Mouse (Mus musculus): Measurements from ENCODE around the gene Fgfr2.
"Not testable (repeated sequence)": the region's sequence is repeated elsewhere in the genome, so short reads cannot be mapped to it uniquely, and the experiment has no call there.

Gene Fgfr2

DNA sequence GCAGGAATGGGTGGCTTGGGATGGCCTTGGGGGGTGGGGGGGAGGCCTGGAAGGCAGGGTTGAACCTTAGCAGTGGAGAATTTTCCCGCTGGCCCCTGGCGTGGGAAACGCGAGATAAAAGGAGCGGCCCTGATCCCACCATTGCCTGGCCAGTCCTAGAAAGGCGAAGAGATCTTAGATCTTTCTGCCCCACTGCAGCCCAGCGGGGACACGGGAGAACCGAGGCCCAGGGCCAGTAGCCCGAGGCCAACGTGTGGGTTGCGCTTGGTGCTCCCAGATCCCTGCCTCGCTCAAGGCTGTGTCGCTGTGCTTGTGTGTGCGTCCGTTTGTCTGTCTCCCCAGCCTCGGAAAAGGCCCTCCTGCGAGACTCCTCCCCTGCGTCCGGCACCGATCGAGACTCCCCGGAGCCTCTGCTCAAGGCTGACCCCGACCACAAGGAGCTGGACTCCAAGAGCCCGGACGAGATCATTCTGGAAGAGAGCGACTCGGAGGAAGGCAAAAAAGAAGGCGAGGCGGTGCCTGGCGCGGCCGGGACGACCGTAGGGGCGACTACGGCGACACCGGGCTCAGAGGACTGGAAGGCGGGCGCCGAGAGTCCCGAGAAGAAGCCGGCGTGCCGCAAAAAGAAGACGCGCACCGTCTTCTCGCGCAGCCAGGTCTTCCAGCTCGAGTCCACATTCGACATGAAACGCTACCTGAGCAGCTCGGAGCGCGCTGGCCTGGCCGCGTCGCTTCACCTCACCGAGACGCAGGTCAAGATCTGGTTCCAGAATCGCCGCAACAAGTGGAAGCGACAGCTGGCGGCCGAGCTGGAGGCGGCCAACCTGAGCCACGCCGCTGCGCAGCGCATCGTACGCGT lies 1579.3 kb downstream of the Fgfr2 start:
- no peak for DNase-seq (ENCODE audit: low spot score)

- DNase-seq (ENCODE audit: low spot score) = no peak
These were observed 1580.1 kb downstream of the Fgfr2 start for GRCm38 (mm10) chr7:131542872-131543622.

GRCm38 (mm10) chr7:131542115-131542871 lies 1580.9 kb downstream of the Fgfr2 start, which contains the start of gene Hmx3:
Hmx3 (plus strand) TSS chr7:131542867.
- DNase-seq (ENCODE audit: low spot score) = no peak

DNA sequence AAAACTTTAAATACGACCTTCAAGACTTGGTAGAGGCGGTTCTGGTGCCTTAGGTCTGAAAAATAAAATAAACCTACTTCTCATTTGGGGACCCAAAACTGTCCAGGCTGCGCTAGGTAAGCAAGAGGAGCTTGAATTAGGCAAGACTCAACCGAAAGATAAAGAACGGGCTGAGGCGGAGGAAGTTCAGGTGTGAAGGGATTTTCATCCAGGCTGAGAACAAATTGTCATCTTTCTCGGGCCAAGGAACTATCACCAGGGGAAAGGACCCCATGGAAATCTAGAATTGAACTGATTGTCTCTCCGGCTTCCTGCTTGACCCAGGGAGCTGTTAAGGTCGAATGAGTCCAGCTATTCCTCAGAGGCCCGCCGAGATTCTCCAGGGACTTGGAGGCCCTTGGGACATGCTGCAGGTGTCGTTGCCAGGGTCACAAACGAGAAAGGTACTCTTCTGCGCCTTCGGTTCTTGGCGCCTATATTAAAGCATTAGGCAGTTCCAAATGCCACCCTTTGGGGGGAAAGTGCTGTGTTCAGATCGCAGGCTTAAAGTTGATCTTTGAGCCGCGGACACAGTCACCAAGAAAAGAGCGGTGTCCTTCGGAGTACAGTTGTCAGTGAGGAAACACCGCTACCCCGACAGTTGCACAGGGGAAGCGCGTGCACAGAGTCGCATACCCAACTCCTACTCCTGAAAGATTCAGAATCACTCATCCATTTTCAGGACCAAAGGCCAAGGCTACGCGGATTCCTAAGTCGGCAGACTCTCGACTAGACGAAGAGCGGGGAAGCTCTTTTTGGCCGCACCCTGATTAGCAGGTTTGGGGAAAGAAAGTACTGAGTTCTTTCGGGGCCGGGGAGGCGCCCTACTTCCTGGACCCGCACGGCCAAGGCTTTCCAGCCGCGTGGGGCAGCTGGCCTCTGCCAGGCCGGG lies 1581.7 kb downstream of the Fgfr2 start:
- DNase-seq (ENCODE audit: low spot score) = no peak

- DNase-seq (ENCODE audit: low spot score) = peak; percentile 62
These were observed 1583.2 kb downstream of the Fgfr2 start for GRCm38 (mm10) chr7:131539979-131540378.

GRCm38 (mm10) chr7:131503739-131504138 lies 1619.4 kb downstream of the Fgfr2 start:
- no peak for DNase-seq (ENCODE audit: low spot score)

GRCm38 (mm10) chr7:131478403-131478802 lies 1644.7 kb downstream of the Fgfr2 start:
- DNase-seq (ENCODE audit: low spot score) = no peak

DNA sequence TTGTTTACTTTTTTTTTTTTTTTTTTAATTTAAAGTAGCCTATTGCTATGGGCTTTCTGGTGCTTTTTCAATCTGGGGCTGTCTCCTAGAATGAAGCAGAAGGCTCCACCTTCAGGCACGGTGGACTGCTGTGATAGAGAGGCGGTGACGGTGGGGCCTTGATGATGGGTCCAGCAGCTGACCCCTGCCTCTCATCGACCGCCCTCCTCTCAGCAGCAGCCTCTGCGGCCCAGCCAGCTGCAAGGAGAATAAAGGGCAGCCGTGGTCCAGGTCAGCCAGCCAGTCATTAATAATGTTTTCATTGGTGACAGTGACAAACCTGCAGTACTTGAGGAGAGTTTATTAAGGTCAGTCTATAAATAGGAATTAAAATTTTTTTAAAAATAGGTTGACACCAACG lies 1646.0 kb downstream of the Fgfr2 start:
- no peak for DNase-seq (ENCODE audit: low spot score)

DNA sequence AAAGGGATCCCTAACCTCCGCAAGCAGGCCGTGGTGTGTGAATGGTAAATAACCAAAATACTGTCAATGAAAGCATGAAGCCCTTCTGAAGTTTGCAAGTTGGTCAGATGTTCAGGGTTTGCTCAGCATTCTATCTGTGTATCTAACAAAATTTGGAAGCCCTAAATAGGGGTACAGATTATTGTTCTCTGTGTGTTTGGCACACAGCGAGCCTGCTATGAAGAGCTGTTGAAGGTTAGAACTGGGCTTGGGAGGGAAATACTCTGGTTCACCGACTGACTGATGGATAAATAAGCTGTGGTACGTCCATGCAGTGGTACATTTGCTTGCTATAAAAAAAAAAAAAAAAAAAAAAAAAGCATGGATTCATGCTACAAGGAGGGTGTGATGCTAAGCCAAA lies 1651.6 kb downstream of the Fgfr2 start:
- no peak for DNase-seq (ENCODE audit: low spot score)

DNA sequence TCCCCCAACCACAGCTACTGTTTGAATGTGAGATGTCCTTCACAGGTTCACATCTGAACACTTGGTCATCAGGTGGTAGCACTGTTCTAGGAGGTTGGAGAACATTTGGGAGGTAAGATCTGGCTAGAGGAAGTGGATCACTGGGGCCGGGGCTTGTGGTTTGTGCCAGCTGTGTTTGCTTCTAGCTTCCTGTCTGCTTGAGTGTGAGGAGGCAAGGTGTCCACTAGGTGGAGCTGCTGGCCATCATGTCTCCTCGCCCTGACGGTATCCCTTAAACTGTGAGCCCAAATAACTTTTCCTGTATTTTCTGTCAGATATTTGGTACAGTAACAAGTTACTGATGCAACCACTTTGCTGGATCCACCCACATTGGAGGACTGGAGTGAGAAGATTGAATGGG lies 1653.6 kb downstream of the Fgfr2 start:
- peak; percentile 4 for DNase-seq (ENCODE audit: low spot score)

GRCm38 (mm10) chr7:131467312-131467711 lies 1655.8 kb downstream of the Fgfr2 start:
- DNase-seq (ENCODE audit: low spot score) = no peak

GRCm38 (mm10) chr7:131465735-131466134 lies 1657.4 kb downstream of the Fgfr2 start:
- DNase-seq (ENCODE audit: low spot score) = no peak

DNA sequence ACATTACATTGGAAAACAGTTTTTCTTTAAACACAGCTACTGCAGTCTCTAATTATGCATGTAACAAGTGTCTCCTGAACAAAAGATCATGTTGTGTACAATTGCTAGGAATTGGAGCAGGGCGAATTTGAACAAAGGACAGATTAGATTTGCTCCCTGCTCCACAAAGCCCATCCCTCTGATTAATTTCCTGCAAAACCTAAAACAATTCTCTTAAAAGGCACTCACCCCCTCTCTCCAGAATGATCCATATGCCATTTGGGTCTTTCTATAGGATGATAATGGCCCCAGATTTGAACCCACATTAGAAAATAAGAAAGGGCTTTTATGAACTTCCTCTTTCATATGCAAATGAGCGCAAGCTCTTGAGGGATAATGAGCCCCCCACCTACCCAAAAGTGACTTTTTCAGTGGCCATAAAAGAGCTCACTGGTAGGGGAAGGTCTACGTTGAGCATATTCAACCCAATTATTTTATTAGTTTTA lies 1658.0 kb downstream of the Fgfr2 start:
- DNase-seq (ENCODE audit: low spot score) = no peak

- no peak for DNase-seq (ENCODE audit: low spot score)
These were observed 1666.4 kb downstream of the Fgfr2 start for GRCm38 (mm10) chr7:131456714-131457113.

DNA sequence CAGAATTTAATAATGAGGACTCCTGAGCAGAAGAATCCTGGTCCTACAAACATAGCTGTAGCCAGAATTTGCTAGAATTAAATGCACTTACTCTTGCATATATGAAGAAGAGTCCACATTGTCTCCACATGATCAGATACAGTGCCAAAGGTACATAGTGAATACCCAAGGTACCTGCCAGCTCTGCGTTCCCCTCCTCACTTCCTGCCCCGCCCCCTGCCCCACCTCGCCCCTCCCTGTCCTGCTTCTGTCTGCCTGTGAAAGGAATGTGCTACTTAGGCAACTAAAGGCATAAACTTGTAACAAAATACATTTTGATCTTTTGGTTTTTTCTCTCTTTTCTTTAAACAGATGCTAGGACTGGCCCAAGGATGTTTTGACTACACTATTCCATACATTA lies 1686.1 kb downstream of the Fgfr2 start:
- no peak for DNase-seq (ENCODE audit: low spot score)

- no peak for DNase-seq (ENCODE audit: low spot score)
These were observed 1688.9 kb downstream of the Fgfr2 start for GRCm38 (mm10) chr7:131434276-131434675.

DNA sequence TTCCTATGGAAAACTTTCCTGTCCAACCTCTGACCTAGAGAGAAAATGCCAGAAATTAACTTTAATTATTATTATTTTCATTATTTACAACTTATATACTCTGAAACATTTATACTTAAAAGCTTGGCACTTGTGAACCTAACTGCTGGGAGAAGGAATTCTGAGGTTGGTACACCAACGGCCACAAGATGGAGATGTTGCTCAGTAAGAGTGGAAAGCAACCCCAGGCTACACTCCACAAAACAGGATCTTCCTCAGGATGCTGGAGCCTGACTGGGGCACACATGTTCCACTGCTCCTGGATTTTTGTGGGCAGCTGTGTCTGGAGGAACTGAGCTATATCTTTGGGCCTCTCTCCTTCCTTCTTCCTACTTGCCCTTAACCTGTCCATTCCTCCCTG lies 1690.9 kb downstream of the Fgfr2 start:
- DNase-seq (ENCODE audit: low spot score) = no peak

DNA sequence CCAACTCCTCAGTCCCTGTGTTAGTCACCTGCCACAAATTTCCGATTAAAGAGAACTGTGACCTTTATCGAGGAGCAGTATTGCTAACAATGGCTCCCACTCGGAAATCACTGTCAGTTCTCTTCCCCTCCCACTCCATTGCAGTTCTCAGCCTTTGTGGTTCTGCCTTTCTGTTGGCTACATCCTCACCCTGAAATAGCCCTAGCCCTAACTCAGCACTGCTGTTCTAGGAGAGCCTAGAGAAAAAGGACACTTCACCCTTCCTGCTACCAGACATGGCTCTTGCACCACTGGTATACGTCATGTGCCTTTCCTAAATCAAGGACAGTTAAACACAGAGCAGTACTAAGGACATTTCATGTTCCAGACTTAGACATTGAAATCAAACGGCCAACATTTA lies 1695.8 kb downstream of the Fgfr2 start:
- no peak for DNase-seq (ENCODE audit: low spot score)

DNA sequence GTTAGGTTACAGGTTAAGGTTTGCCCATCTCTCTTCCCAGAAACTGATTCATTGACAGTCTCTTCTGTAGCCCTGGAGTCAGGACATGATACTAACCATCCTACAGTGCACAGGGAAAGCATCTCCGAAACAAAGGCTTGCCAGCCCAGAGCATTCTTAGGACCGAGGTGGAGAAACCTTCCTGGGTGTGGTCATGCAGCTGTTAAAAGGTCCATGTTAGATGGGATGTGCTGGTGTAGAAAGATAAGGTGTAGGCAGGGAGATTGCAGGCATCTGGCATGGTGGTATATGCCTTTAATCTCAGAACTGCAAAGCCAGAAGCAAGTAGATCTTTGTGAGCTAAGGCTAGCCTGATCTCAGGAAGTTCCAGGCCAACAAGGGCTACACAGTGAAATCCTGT lies 1698.2 kb downstream of the Fgfr2 start:
- DNase-seq (ENCODE audit: low spot score) = no peak

DNA sequence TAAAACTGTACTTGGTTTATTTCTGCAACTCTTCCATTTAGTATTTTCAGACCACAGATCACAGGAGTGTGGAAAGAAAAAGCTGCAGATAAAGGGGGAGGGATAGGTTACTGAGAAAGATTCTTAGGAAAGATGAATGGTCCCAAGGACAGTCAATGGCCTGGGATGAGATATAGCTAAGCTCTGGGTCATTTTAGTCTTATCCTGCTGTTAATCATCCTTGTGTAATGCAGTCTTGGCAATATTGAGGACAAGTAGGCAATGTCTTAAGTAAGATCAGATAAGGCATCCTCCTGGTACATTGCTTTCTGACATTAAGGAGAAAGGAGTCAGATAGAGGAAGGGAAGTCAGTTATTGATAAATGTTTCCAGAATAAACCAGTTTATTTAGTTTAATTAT lies 1705.5 kb downstream of the Fgfr2 start:
- DNase-seq (ENCODE audit: low spot score) = no peak

GRCm38 (mm10) chr7:131416742-131417141 lies 1706.4 kb downstream of the Fgfr2 start:
- not testable (repeated sequence) for DNase-seq (ENCODE audit: low spot score)

Measured in T-cell, adult 2 months (primary cell).